Mouse (Mus musculus): ENCODE data around the gene Zbtb40. TPM values are rescaled to one million over a fixed set of nuclear protein-coding genes. Genes with fewer than 3 reads are reported as not detected.

Zbtb40 gene
- polyA plus RNA-seq, 1 experiment from 2014 or later: 4.4 TPM

DNA sequence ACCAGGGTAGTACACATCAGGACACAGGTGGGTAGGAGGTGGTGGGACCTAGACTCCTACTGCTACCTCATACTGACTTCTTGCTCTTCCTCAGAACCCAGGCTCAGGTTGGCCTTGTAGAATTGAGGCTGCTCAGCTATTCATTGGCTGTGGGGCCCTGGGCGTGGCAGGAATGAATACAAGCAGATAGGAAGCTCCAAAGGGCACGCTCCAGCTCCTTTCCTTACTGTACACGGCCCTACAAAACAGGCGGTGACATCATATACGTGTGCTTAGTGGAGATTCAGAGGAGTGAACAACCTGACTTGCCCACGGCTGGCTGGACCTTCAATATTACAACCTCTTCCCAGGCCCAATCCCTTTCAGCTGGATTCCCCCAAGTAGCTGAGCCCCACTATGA, 22.6 kb upstream of the Zbtb40 start:
- Histone ChIP-seq H3K4me3 (ENCODE audit: low read depth, low read length) (no peak overlapping the region), H3K9ac (ENCODE audit: low read length) (no peak overlapping the region), H3K9me3 (ENCODE audit: control insufficient read depth, low read length) (no peaks in the 10 kb centered on the region), H3K36me3 (ENCODE audit: control insufficient read depth, insufficient read depth, low read length) (no peaks in the 10 kb centered on the region), H3K4me1 (replicated peaks; ENCODE audit: control insufficient read depth, insufficient read depth, low read length) (no peaks in the 10 kb centered on the region), H3K27me3 (replicated peaks; ENCODE audit: control insufficient read depth, insufficient read depth, low read length) (no peaks in the 10 kb centered on the region), H3K27ac (ENCODE audit: low read depth) (no peak overlapping the region), H3K4me2 (ENCODE audit: low read length) (no peak overlapping the region)
- DNase-seq (ENCODE audit: low spot score) (no peak), ATAC-seq (replicated peaks; ENCODE audit: low FRiP score, low TSS enrichment, low read depth) (no peak)
- WGBS: 71% methylated on average over 6 of the region's 6 CpGs

DNA sequence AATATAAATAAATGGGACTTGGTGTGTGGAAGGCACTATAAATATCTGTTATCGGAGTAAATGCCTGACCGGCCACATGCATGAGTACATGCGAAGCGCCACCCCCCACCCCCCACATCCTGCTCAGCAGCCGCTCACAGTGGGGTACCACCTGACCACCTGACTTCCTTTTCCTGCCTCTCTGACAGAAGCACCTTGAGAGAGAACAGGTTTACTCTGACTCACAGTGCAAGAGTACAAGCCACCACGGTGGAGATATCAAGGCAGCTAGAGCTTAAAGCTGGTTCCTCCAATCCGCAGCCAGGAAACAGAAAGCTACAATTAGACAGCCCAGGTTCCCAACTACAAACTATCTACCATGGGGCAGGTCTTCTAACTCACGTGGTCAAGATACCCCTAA, 19.9 kb upstream of the Zbtb40 start:
- WGBS: 21% methylated on average over 8 of the region's 8 CpGs
- no peak overlapping the region for H3K9ac ChIP-seq (ENCODE audit: low read length)
- H3K9me3 ChIP-seq (ENCODE audit: control insufficient read depth, low read length): no peaks in the 10 kb centered on the region
- H3K27ac ChIP-seq (ENCODE audit: low read depth): no peak overlapping the region
- DNase-seq (ENCODE audit: low spot score) (no peak), ATAC-seq (replicated peaks; ENCODE audit: low FRiP score, low TSS enrichment, low read depth) (no peak)
- no peaks in the 10 kb centered on the region for H3K36me3 ChIP-seq (ENCODE audit: control insufficient read depth, insufficient read depth, low read length)
- H3K4me2 ChIP-seq (ENCODE audit: low read length): no peak overlapping the region
- no peak overlapping the region for H3K4me3 ChIP-seq (ENCODE audit: low read depth, low read length)
- no peaks in the 10 kb centered on the region for H3K27me3 ChIP-seq (replicated peaks; ENCODE audit: control insufficient read depth, insufficient read depth, low read length)
- H3K4me1 ChIP-seq (replicated peaks; ENCODE audit: control insufficient read depth, insufficient read depth, low read length): no peaks in the 10 kb centered on the region

DNA sequence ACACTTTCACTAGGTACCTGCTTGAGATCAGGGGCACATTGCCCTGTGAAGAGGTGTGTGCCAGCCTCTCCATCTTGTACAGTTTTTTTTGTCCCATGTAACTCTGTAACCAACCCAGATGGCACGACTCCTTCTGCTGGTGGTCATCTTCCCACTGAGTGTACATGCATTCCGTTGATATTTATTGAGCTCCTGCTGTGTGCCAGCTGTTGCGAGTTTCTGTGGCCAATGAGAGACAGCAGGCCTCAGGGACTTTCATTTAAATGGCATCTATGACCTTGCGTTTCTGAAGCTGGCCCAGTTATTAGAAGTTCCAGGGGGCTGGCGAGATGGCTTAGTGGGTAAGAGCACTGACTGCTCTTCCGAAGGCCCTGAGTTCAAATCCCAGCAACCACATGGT, 17.2 kb upstream of the Zbtb40 start:
- DNase-seq (ENCODE audit: low spot score): no peak
- H3K27ac ChIP-seq (ENCODE audit: low read depth): no peak overlapping the region
- ATAC-seq (replicated peaks; ENCODE audit: low FRiP score, low TSS enrichment, low read depth): no peak
- H3K4me3 ChIP-seq (ENCODE audit: low read depth, low read length): no peak overlapping the region
- H3K9me3 ChIP-seq (ENCODE audit: control insufficient read depth, low read length): no peaks in the 10 kb centered on the region
- no peak overlapping the region for H3K4me2 ChIP-seq (ENCODE audit: low read length)
- H3K36me3 ChIP-seq (ENCODE audit: control insufficient read depth, insufficient read depth, low read length): no peaks in the 10 kb centered on the region
- WGBS: 75% methylated on average over 6 of the region's 6 CpGs
- H3K9ac ChIP-seq (ENCODE audit: low read length): no peak overlapping the region
- no peaks in the 10 kb centered on the region for H3K4me1 ChIP-seq (replicated peaks; ENCODE audit: control insufficient read depth, insufficient read depth, low read length)
- no peaks in the 10 kb centered on the region for H3K27me3 ChIP-seq (replicated peaks; ENCODE audit: control insufficient read depth, insufficient read depth, low read length)

DNA sequence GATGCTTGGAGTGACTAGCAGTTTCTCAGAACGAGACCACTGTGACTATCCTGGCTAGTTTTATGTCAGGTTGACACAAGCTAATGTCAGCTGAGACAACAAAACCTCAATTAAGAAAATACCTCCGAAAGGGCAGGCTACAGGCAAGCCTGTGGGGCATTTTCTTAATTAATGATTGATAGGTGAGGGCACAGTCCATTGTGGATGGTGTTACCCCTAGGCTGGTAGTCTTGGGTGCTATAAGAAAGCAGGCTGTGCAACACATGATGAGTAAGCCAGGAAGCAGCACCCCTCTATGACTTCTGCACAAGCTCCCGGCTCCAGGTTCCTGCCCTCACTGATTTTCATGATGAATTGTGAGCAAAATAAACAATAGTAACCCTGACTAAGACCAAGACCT, 6.3 kb upstream of the Zbtb40 start:
- DNase-seq (ENCODE audit: low spot score) (no peak), ATAC-seq (replicated peaks; ENCODE audit: low FRiP score, low TSS enrichment, low read depth) (no peak)
- no peak overlapping the region for H3K4me3 ChIP-seq (ENCODE audit: low read depth, low read length)
- H3K4me1 ChIP-seq (replicated peaks; ENCODE audit: control insufficient read depth, insufficient read depth, low read length): no peaks in the 10 kb centered on the region
- H3K27me3 ChIP-seq (replicated peaks; ENCODE audit: control insufficient read depth, insufficient read depth, low read length): peaks cover 25% of the 10 kb centered on the region
- H3K9ac ChIP-seq (ENCODE audit: low read length): no peak overlapping the region
- 0 out of 2 replicates have a peak, but pooled peaks cover 2% of the 10 kb centered on the region for H3K9me3 ChIP-seq (ENCODE audit: control insufficient read depth, low read length)
- 60% methylated on average over 3 of the region's 3 CpGs for WGBS
- H3K36me3 ChIP-seq (ENCODE audit: control insufficient read depth, insufficient read depth, low read length): no peaks in the 10 kb centered on the region
- no peak overlapping the region for H3K4me2 ChIP-seq (ENCODE audit: low read length)
- H3K27ac ChIP-seq (ENCODE audit: low read depth): no peak overlapping the region

DNA sequence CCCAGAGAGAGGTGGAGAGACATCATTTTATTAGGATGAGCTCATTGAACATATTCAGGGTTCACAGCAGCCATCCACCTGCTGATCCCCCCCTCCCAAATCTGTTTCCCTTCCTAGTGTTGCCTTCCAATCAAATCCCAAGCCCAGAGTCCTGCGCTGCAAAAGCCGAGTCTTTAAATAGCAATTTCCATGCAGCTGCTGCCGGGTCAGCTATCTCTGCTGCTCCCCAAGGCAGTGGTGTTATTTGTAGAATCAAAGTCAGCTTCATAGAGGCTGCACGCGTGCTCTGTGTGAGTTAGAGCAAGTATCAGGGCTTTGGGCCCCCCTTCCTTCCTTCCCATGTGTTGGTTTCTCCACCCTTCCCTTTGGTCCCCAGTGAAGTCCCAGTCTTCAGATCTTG, 5.2 kb upstream of the Zbtb40 start:
- H3K27me3 ChIP-seq (replicated peaks; ENCODE audit: control insufficient read depth, insufficient read depth, low read length): peaks cover 28% of the 10 kb centered on the region
- no peaks in the 10 kb centered on the region for H3K36me3 ChIP-seq (ENCODE audit: control insufficient read depth, insufficient read depth, low read length)
- ATAC-seq (replicated peaks; ENCODE audit: low FRiP score, low TSS enrichment, low read depth): no peak
- H3K4me2 ChIP-seq (ENCODE audit: low read length): no peak overlapping the region
- H3K4me1 ChIP-seq (replicated peaks; ENCODE audit: control insufficient read depth, insufficient read depth, low read length): no peaks in the 10 kb centered on the region
- H3K4me3 ChIP-seq (ENCODE audit: low read depth, low read length): no peak overlapping the region
- 81% methylated on average over 5 of the region's 5 CpGs for WGBS
- no peak for DNase-seq (ENCODE audit: low spot score)
- no peak overlapping the region for H3K9ac ChIP-seq (ENCODE audit: low read length)
- H3K27ac ChIP-seq (ENCODE audit: low read depth): no peak overlapping the region
- peaks cover 11% of the 10 kb centered on the region; the same call in 1 of the 2 replicates for H3K9me3 ChIP-seq (ENCODE audit: control insufficient read depth, low read length)

DNA sequence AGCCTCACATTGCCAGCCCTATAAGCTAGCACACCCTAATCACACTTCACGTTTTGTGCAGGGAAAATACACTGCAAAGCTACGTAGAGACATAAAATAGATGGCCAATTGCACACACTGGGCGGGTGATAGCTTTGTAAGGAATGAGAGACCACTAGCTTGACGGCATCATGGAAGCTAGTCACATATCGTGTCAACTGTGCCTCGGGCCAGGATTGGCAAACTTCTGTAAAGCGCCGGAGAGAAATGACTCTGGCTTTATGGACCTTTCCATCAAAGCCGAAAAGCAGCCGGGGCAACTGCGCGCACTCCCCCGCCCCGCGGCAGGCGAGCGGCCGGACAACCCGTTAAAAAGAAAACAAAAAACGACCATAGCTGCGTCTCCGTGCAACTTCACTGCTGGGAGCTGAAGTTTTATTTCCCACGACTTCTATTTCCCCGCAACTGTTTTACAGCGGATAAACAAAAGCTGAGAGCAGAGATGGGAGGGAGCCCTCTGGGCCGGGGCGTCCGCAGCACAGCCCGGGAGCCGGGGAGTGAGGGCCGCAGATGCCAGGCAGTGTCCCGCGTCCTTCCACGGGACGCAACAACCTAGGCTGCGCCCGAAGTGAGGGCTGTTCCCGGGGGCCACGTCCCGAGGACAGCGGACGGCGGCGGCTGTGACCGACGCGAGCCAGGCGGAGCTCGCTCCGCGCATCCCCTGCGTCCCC, 606 bp downstream of the Zbtb40 start:
- H3K9me3 ChIP-seq (ENCODE audit: control insufficient read depth, low read length): peaks cover 11% of the 10 kb centered on the region; the same call in 1 of the 2 replicates
- ATAC-seq (replicated peaks; ENCODE audit: low FRiP score, low TSS enrichment, low read depth) (peak; percentile 83), DNase-seq (ENCODE audit: low spot score) (no peak)
- no peak overlapping the region; the same call in 1 of the 2 replicates for H3K27ac ChIP-seq (ENCODE audit: low read depth)
- peak overlapping the region; percentile 69 for H3K9ac ChIP-seq (ENCODE audit: low read length)
- no peaks in the 10 kb centered on the region for H3K36me3 ChIP-seq (ENCODE audit: control insufficient read depth, insufficient read depth, low read length)
- peaks cover 20% of the 10 kb centered on the region for H3K27me3 ChIP-seq (replicated peaks; ENCODE audit: control insufficient read depth, insufficient read depth, low read length)
- peaks cover 16% of the 10 kb centered on the region for H3K4me1 ChIP-seq (replicated peaks; ENCODE audit: control insufficient read depth, insufficient read depth, low read length)
- WGBS: under 1% methylated on average over 52 of the region's 52 CpGs
- H3K4me3 ChIP-seq (ENCODE audit: low read depth, low read length): peak overlapping the region; percentile 88
- H3K4me2 ChIP-seq (ENCODE audit: low read length): peak overlapping the region; percentile 72

DNA sequence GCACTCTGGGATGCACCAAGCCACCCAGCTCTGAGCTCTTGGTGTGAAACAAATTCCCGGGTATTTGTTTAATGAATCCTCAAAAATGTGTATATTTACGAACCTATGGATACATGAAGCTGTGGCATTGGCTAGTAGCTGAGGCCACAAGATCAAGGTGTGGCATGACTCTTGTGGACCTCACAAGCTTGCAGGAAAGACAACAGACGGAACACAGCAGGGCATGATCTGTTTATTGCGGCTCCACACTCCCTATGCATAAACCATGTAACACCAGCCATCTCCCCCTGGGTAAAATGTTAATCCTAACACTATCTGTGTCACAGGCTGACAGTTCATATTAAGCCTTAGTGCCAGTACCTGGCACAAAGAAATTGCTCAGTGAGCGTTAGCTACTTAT, 2.5 kb downstream of the Zbtb40 start:
- peaks cover 15% of the 10 kb centered on the region for H3K27me3 ChIP-seq (replicated peaks; ENCODE audit: control insufficient read depth, insufficient read depth, low read length)
- H3K4me2 ChIP-seq (ENCODE audit: low read length): no peak overlapping the region
- H3K27ac ChIP-seq (ENCODE audit: low read depth): no peak overlapping the region
- 90% methylated on average over 5 of the region's 5 CpGs for WGBS
- H3K36me3 ChIP-seq (ENCODE audit: control insufficient read depth, insufficient read depth, low read length): no peaks in the 10 kb centered on the region
- ATAC-seq (replicated peaks; ENCODE audit: low FRiP score, low TSS enrichment, low read depth) (no peak), DNase-seq (ENCODE audit: low spot score) (no peak)
- H3K9me3 ChIP-seq (ENCODE audit: control insufficient read depth, low read length): peaks cover 11% of the 10 kb centered on the region; the same call in 1 of the 2 replicates
- H3K9ac ChIP-seq (ENCODE audit: low read length): no peak overlapping the region
- peaks cover 20% of the 10 kb centered on the region for H3K4me1 ChIP-seq (replicated peaks; ENCODE audit: control insufficient read depth, insufficient read depth, low read length)
- H3K4me3 ChIP-seq (ENCODE audit: low read depth, low read length): no peak overlapping the region

DNA sequence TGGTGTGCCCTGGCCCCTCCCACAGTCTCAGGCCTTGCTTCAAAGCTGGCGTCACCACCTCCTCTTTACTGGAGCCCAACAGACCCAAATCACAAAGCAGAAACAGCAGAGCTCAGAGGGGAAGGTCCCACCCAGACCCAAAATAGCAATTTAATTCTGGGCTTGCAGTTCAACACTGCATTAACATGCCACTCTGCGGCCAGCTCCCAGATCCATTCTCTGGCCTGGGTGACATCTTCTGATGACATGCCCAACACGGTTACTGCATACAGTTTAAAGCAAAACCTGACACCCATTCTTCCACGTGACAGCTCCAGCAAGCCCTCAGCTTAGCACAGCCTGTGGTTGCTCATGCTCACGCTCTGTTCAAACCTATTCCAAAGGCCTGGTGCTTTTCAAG, 4.1 kb downstream of the Zbtb40 start:
- 50% methylated on average over 5 of the region's 5 CpGs for WGBS
- DNase-seq (ENCODE audit: low spot score) (no peak), ATAC-seq (replicated peaks; ENCODE audit: low FRiP score, low TSS enrichment, low read depth) (no peak)
- Histone ChIP-seq H3K9ac (ENCODE audit: low read length) (no peak overlapping the region), H3K4me1 (replicated peaks; ENCODE audit: control insufficient read depth, insufficient read depth, low read length) (peaks cover 20% of the 10 kb centered on the region), H3K36me3 (ENCODE audit: control insufficient read depth, insufficient read depth, low read length) (no peaks in the 10 kb centered on the region), H3K4me2 (ENCODE audit: low read length) (no peak overlapping the region), H3K27ac (ENCODE audit: low read depth) (no peak overlapping the region), H3K27me3 (replicated peaks; ENCODE audit: control insufficient read depth, insufficient read depth, low read length) (no peaks in the 10 kb centered on the region), H3K4me3 (ENCODE audit: low read depth, low read length) (no peak overlapping the region), H3K9me3 (ENCODE audit: control insufficient read depth, low read length) (peaks cover 5% of the 10 kb centered on the region; the same call in 1 of the 2 replicates)

DNA sequence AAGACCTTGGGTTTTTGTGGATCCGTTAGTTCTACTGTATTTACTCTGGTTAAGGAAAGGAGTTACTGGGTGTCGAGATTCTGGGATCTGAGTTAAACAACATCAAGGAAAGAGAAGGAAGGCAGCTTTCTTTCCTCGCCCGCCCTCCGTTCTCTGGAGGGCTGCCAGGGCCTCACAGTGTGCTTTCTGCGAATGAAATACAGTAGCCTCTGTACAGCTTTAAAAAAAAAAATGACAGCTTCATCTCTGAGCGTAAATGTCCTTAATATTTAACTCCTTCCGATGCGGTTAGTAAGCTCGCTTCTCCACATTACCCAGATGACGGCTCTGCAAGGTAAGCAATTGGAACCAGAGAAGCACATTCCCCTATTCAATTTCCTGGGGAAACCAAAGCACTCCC, 4.8 kb downstream of the Zbtb40 start:
- Histone ChIP-seq H3K4me2 (ENCODE audit: low read length) (peak overlapping the region; percentile 11; the same call in 1 of the 2 replicates), H3K36me3 (ENCODE audit: control insufficient read depth, insufficient read depth, low read length) (no peaks in the 10 kb centered on the region), H3K27ac (ENCODE audit: low read depth) (peak overlapping the region; percentile 11; the same call in 1 of the 2 replicates), H3K27me3 (replicated peaks; ENCODE audit: control insufficient read depth, insufficient read depth, low read length) (no peaks in the 10 kb centered on the region), H3K4me3 (ENCODE audit: low read depth, low read length) (no peak overlapping the region), H3K9me3 (ENCODE audit: control insufficient read depth, low read length) (no peaks in the 10 kb centered on the region; the same call in 1 of the 2 replicates), H3K4me1 (replicated peaks; ENCODE audit: control insufficient read depth, insufficient read depth, low read length) (peaks cover 20% of the 10 kb centered on the region), H3K9ac (ENCODE audit: low read length) (no peak overlapping the region)
- WGBS: 34% methylated on average over 11 of the region's 11 CpGs
- ATAC-seq (replicated peaks; ENCODE audit: low FRiP score, low TSS enrichment, low read depth): no peak
- no peak for DNase-seq (ENCODE audit: low spot score)

Data from intestine, embryonic 14.5 days (tissue).